Mouse (Mus musculus): ENCODE results near the gene Apobr. TPM values are rescaled to one million over a fixed set of nuclear protein-coding genes. Genes with fewer than 3 reads are reported as not detected.

Apobr gene
- polyA plus RNA-seq, 1 experiment from 2014 or later = 1.4 TPM

DNA sequence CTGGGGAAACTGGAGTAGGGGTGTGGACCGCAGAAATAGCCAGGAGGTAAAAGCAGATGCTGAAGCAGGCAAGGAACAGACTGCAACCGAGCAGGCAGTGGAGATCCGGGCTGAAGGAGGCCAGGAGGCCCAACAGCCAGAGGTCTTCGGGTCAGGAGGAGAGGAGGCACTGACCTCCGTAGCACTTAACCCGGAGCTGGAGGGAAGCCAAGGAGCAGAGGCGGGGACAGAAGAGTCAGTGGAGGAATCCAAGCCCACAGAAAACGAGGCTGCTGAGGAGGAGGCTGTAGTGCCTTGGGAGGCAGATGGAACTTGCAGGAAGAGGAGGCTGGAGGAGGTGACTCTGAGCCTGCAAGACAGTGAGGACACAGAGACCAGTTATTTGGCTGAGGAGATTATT is 2.1 kb downstream of the Apobr start:
- WGBS = 55% methylated on average over 8 of the region's 8 CpGs
- ATAC-seq (replicated peaks; ENCODE audit: low FRiP score) (no peak), DNase-seq (ENCODE audit: low spot score) (no peak)

DNA sequence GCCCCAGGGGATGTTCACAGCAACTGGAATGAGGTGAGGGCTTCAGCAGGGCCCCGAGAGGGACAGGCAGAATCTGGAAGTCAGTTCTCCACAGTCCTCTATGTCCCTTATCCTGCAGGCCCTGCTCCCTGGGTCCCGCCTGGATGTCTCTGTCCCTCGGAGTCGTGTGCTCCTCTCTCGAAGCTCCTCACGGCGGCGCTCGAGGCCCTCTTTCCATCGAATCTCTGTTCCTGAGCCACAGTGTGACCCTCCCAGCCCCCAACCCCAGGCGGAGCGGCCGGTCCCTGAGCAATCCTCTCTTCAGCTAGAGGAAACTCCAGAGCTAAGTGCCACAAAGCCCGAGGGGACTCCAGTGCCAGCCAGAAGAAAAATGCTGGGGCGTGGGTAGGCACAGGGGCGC is 3.0 kb downstream of the Apobr start:
- H3K27me3 ChIP-seq (replicated peaks; ENCODE audit: control insufficient read depth, insufficient read depth, low read length) = 0 out of 2 replicates have a peak, but pooled peaks cover 3% of the 10 kb centered on the region
- no peaks in the 10 kb centered on the region for H3K9me3 ChIP-seq (ENCODE audit: control insufficient read depth, low read length)
- H3K9ac ChIP-seq (ENCODE audit: low read depth, low read length) = no peak overlapping the region
- no peaks in the 10 kb centered on the region for H3K36me3 ChIP-seq (ENCODE audit: control insufficient read depth, insufficient read depth, low read length)
- peak overlapping the region; percentile 25 for H3K4me2 ChIP-seq
- H3K4me3 ChIP-seq (ENCODE audit: low read depth, low read length) = no peak overlapping the region
- H3K4me1 ChIP-seq (replicated peaks; ENCODE audit: control insufficient read depth, insufficient read depth, low read length) = no peaks in the 10 kb centered on the region
- ATAC-seq (replicated peaks; ENCODE audit: low FRiP score) (no peak), DNase-seq (ENCODE audit: low spot score) (peak; percentile 56)
- 20% methylated on average over 16 of the region's 16 CpGs for WGBS
- H3K27ac ChIP-seq (ENCODE audit: low read depth, low read length) = no peak overlapping the region

More for the DNA sequence above, 2.1 kb downstream of the Apobr start:
- H3K9me3 ChIP-seq (ENCODE audit: control insufficient read depth, low read length) = no peaks in the 10 kb centered on the region
- H3K9ac ChIP-seq (ENCODE audit: low read depth, low read length) = no peak overlapping the region
- H3K27ac ChIP-seq (ENCODE audit: low read depth, low read length) = no peak overlapping the region
- no peak overlapping the region for H3K4me3 ChIP-seq (ENCODE audit: low read depth, low read length)
- no peaks in the 10 kb centered on the region for H3K36me3 ChIP-seq (ENCODE audit: control insufficient read depth, insufficient read depth, low read length)
- no peak overlapping the region for H3K4me2 ChIP-seq
- H3K4me1 ChIP-seq (replicated peaks; ENCODE audit: control insufficient read depth, insufficient read depth, low read length) = no peaks in the 10 kb centered on the region
- 0 out of 2 replicates have a peak, but pooled peaks cover 3% of the 10 kb centered on the region for H3K27me3 ChIP-seq (replicated peaks; ENCODE audit: control insufficient read depth, insufficient read depth, low read length)

DNA sequence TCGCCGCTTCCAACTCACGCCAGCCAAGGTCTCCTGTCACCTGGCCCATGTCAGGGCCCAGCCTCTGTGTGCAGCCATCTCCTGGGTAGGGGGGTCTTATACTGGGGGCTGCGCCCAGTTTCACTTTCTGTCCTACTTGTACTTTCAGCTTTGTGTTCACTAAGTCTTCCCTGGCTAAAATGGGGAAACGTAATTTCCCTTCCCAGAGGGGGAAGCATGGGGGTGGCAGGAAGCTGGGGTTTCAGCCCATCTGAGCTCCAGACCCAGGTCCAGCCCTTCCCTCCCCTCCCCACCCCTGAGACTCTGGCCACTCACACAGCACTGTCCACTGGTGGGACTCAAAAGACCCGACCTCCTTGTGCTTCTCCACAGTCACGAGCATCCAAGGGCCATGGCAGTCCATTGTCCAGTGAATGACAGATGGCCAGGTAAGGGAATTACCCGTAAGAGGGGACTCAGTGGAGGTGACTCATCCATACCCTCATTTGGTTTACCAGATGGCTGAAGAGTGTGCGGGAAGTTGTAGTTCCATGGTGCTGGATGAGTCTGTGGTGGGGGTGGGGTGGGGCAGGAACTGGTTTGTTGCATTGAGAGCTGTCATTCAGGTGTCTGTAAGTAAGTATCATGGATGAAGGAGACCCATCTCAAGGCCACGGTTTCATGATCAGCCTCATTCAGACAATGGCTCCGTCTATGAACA is 10.3 kb downstream of the Apobr start, which contains the start of gene Il27:
Gene Il27, minus strand, starts transcription at position 80 of the 700 bp plus-strand sequence.
- no peak within 1 kb of the TSS for H3K4me2 ChIP-seq
- H3K36me3 ChIP-seq (ENCODE audit: control insufficient read depth, insufficient read depth, low read length) = no peaks in the 10 kb centered on the region
- H3K9ac ChIP-seq (ENCODE audit: low read depth, low read length) = no peak within 1 kb of the TSS
- no peak for ATAC-seq (replicated peaks; ENCODE audit: low FRiP score)
- no peak for DNase-seq (ENCODE audit: low spot score)
- H3K27me3 ChIP-seq (replicated peaks; ENCODE audit: control insufficient read depth, insufficient read depth, low read length) = no peaks in the 10 kb centered on the region
- H3K4me1 ChIP-seq (replicated peaks; ENCODE audit: control insufficient read depth, insufficient read depth, low read length) = no peaks in the 10 kb centered on the region
- WGBS = 72% methylated on average over 11 of the region's 11 CpGs
- H3K27ac ChIP-seq (ENCODE audit: low read depth, low read length) = no peak within 1 kb of the TSS
- no peaks in the 10 kb centered on the region for H3K9me3 ChIP-seq (ENCODE audit: control insufficient read depth, low read length)
- H3K4me3 ChIP-seq (ENCODE audit: low read depth, low read length) = no peak within 1 kb of the TSS

DNA sequence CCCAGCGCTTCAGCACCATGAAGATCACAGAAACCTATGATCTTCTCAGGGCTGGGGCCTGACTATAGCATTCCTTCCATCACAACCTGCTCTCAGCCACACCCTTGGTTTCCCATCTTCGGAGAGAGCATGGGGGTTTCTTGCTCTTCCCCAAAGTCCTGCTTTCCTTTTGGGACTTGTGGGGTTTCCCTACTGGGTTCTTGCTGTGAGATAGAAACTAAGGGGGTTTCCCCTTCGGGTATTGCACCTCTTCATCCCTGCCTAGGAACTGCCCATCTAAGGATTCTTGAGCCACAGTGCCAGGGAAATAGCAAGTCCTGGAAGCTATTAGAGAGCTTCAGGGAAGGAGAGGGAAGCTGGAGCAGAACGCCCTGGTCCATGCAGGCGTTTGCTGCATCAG is 11.1 kb downstream of the Apobr start:
- 78% methylated on average over 5 of the region's 5 CpGs for WGBS
- H3K9me3 ChIP-seq (ENCODE audit: control insufficient read depth, low read length) = no peaks in the 10 kb centered on the region
- ATAC-seq (replicated peaks; ENCODE audit: low FRiP score) = no peak

GRCm38 (mm10) chr7:126596414-126596813 is 11.7 kb downstream of the Apobr start:
- Histone ChIP-seq H3K4me3 (ENCODE audit: low read depth, low read length) (no peak overlapping the region), H3K27me3 (replicated peaks; ENCODE audit: control insufficient read depth, insufficient read depth, low read length) (no peaks in the 10 kb centered on the region), H3K9me3 (ENCODE audit: control insufficient read depth, low read length) (no peaks in the 10 kb centered on the region), H3K36me3 (ENCODE audit: control insufficient read depth, insufficient read depth, low read length) (no peaks in the 10 kb centered on the region), H3K9ac (ENCODE audit: low read depth, low read length) (no peak overlapping the region), H3K4me1 (replicated peaks; ENCODE audit: control insufficient read depth, insufficient read depth, low read length) (no peaks in the 10 kb centered on the region), H3K27ac (ENCODE audit: low read depth, low read length) (no peak overlapping the region), H3K4me2 (no peak overlapping the region)
- DNase-seq (ENCODE audit: low spot score) = no peak
- 33% methylated on average over 6 of the region's 6 CpGs for WGBS
- no peak for ATAC-seq (replicated peaks; ENCODE audit: low FRiP score)

More for the DNA sequence above, 11.1 kb downstream of the Apobr start:
- no peaks in the 10 kb centered on the region for H3K36me3 ChIP-seq (ENCODE audit: control insufficient read depth, insufficient read depth, low read length)
- H3K4me3 ChIP-seq (ENCODE audit: low read depth, low read length) = no peak overlapping the region
- no peaks in the 10 kb centered on the region for H3K4me1 ChIP-seq (replicated peaks; ENCODE audit: control insufficient read depth, insufficient read depth, low read length)
- H3K27me3 ChIP-seq (replicated peaks; ENCODE audit: control insufficient read depth, insufficient read depth, low read length) = no peaks in the 10 kb centered on the region
- H3K4me2 ChIP-seq = no peak overlapping the region
- no peak overlapping the region for H3K9ac ChIP-seq (ENCODE audit: low read depth, low read length)
- no peak for DNase-seq (ENCODE audit: low spot score)
- no peak overlapping the region for H3K27ac ChIP-seq (ENCODE audit: low read depth, low read length)

DNA sequence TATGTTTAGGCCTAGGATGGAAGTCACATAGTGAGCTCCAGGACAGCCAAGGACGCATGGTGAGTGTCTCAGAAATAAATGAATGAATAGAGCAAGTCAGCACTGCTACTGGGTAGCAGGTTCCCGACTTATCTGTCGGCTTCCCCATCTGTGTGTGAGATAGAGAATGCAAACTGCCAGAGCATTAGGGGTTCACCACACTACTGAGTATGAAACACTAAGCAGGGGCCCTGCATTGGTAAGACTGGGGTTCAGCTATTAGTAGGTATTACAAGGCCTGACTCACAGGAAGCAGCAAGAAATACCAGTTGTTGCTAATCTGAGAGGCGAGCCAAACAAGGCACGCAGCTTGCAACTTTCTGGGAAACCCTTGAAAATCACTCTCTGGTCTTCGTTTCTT is 14.2 kb downstream of the Apobr start:
- no peaks in the 10 kb centered on the region for H3K9me3 ChIP-seq (ENCODE audit: control insufficient read depth, low read length)
- H3K4me2 ChIP-seq = no peak overlapping the region
- H3K4me3 ChIP-seq (ENCODE audit: low read depth, low read length) = no peak overlapping the region
- no peaks in the 10 kb centered on the region for H3K27me3 ChIP-seq (replicated peaks; ENCODE audit: control insufficient read depth, insufficient read depth, low read length)
- no peak for ATAC-seq (replicated peaks; ENCODE audit: low FRiP score)
- DNase-seq (ENCODE audit: low spot score) = no peak
- no peaks in the 10 kb centered on the region for H3K4me1 ChIP-seq (replicated peaks; ENCODE audit: control insufficient read depth, insufficient read depth, low read length)
- H3K9ac ChIP-seq (ENCODE audit: low read depth, low read length) = no peak overlapping the region
- whole genome bisulfite sequencing = 69% methylated on average over 6 of the region's 6 CpGs
- H3K36me3 ChIP-seq (ENCODE audit: control insufficient read depth, insufficient read depth, low read length) = no peaks in the 10 kb centered on the region
- no peak overlapping the region for H3K27ac ChIP-seq (ENCODE audit: low read depth, low read length)

GRCm38 (mm10) chr7:126601896-126602295 is 17.2 kb downstream of the Apobr start:
- no peak overlapping the region for H3K4me3 ChIP-seq (ENCODE audit: low read depth, low read length)
- H3K36me3 ChIP-seq (ENCODE audit: control insufficient read depth, insufficient read depth, low read length) = no peaks in the 10 kb centered on the region
- H3K4me1 ChIP-seq (replicated peaks; ENCODE audit: control insufficient read depth, insufficient read depth, low read length) = no peaks in the 10 kb centered on the region
- ATAC-seq (replicated peaks; ENCODE audit: low FRiP score) (no peak), DNase-seq (ENCODE audit: low spot score) (no peak)
- no peaks in the 10 kb centered on the region for H3K9me3 ChIP-seq (ENCODE audit: control insufficient read depth, low read length)
- H3K27ac ChIP-seq (ENCODE audit: low read depth, low read length) = no peak overlapping the region
- no peak overlapping the region for H3K9ac ChIP-seq (ENCODE audit: low read depth, low read length)
- no peaks in the 10 kb centered on the region for H3K27me3 ChIP-seq (replicated peaks; ENCODE audit: control insufficient read depth, insufficient read depth, low read length)
- WGBS = 39% methylated on average over 5 of the region's 5 CpGs
- H3K4me2 ChIP-seq = no peak overlapping the region

DNA sequence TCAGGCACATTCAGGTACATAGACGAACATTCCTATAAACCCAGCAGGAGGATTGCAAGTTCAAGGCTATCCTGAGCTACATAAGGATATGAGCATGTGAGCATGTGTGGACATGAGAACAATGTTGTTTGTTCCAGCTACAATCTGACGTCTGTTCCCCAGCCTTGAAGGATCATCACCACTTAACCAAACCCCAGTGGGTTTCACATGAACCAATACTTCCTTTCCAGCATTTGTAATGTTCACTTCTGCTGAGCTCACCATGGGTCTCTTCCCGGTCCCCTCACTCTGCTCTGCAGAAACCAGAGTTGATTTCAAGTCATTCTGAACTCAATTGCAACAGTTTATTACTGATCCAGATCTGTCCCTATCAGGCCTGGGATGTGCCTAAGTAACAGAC is 17.9 kb downstream of the Apobr start:
- no peak overlapping the region for H3K4me3 ChIP-seq (ENCODE audit: low read depth, low read length)
- no peak for DNase-seq (ENCODE audit: low spot score)
- H3K27me3 ChIP-seq (replicated peaks; ENCODE audit: control insufficient read depth, insufficient read depth, low read length) = no peaks in the 10 kb centered on the region
- H3K4me2 ChIP-seq = no peak overlapping the region
- WGBS = 67% methylated on average over 3 of the region's 3 CpGs
- no peak for ATAC-seq (replicated peaks; ENCODE audit: low FRiP score)
- no peak overlapping the region for H3K27ac ChIP-seq (ENCODE audit: low read depth, low read length)
- H3K4me1 ChIP-seq (replicated peaks; ENCODE audit: control insufficient read depth, insufficient read depth, low read length) = no peaks in the 10 kb centered on the region
- no peak overlapping the region for H3K9ac ChIP-seq (ENCODE audit: low read depth, low read length)
- H3K36me3 ChIP-seq (ENCODE audit: control insufficient read depth, insufficient read depth, low read length) = no peaks in the 10 kb centered on the region
- no peaks in the 10 kb centered on the region for H3K9me3 ChIP-seq (ENCODE audit: control insufficient read depth, low read length)

DNA sequence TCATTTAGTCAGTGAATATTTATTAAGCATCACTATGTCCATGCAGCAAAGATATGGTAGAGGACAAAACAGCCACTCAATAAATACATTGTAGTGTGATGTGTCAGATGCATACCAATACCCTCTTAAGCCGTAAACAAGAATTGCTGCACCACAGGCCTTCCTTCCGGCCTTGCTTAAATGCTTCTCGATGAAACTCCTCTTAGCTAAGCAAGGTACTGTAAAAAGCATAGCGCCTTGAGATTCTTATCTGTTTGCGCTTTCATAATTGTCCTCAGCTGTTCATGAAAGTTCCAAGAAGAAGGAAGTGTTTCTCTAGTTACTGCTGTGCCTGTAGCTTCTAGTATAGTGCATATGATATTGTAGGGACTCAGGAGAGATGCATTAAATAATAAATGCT is 21.9 kb downstream of the Apobr start:
- Histone ChIP-seq H3K9ac (ENCODE audit: low read depth, low read length) (no peak overlapping the region), H3K4me3 (ENCODE audit: low read depth, low read length) (no peak overlapping the region), H3K9me3 (ENCODE audit: control insufficient read depth, low read length) (no peaks in the 10 kb centered on the region), H3K27ac (ENCODE audit: low read depth, low read length) (no peak overlapping the region), H3K27me3 (replicated peaks; ENCODE audit: control insufficient read depth, insufficient read depth, low read length) (no peaks in the 10 kb centered on the region), H3K4me1 (replicated peaks; ENCODE audit: control insufficient read depth, insufficient read depth, low read length) (no peaks in the 10 kb centered on the region), H3K4me2 (no peak overlapping the region), H3K36me3 (ENCODE audit: control insufficient read depth, insufficient read depth, low read length) (no peaks in the 10 kb centered on the region)
- WGBS = 75% methylated on average over 5 of the region's 5 CpGs
- no peak for DNase-seq (ENCODE audit: low spot score)
- ATAC-seq (replicated peaks; ENCODE audit: low FRiP score) = no peak
